Mouse (Mus musculus): Measurements from ENCODE around the gene Gm12355. TPM values are rescaled to one million over a fixed set of nuclear protein-coding genes. Genes with fewer than 3 reads are reported as not detected.

Gm12355 gene
- polyA plus RNA-seq, 1 experiment from 2014 or later, result 0.96 TPM

DNA sequence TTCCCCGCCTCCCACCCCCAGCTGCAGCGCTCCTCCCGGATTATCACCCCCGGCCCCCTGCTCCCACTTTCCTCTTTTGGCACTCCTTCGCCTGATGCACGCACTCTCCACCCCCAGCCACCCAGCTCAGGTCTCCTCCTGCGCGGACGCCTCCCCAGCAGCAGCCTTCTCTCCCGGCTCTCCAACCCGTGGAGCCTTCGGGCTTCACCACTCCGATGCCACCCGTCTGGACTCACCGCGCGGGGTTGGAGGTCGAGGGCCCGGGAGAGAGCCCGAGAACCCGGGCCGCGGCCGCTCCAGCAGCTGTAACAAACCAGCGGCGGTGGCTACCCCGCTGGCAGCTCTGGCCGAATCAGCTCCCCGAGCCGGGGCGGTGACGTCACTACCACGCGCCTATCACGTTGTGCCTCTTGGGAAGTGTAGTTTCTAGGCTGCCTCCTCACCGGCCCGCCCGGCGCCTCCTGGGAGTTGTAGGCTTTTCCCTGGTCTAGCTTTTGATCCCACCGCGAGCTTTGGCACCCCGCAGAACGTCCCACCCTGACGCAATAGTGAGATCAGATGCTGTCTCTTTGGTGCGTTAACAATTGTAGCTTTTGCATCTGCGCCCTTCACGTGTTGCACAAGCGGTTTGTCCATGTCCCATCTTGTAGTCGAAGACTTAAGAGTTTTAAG, 38.4 kb downstream of the Gm12355 start, which contains the start of gene Ormdl3:
Ormdl3 (minus strand) TSS at position 477 of the 672 bp plus-strand sequence.
- DNase-seq (ENCODE audit: low spot score) (peak; percentile 100), ATAC-seq (replicated peaks; ENCODE audit: low FRiP score) (peak; percentile 91)
- under 1% methylated on average over 49 of the region's 49 CpGs for WGBS
- Histone ChIP-seq H3K4me3 (ENCODE audit: low read depth, low read length) (peak within 1 kb of the TSS; percentile 62), H3K4me2 (ENCODE audit: low read depth, low read length, severe bottlenecking) (peak within 1 kb of the TSS; percentile 78), H3K4me1 (replicated peaks; ENCODE audit: control insufficient read depth, insufficient read depth, low read length) (peaks cover 20% of the 10 kb centered on the region), H3K9ac (ENCODE audit: low read length) (peak within 1 kb of the TSS; percentile 72), H3K27me3 (ENCODE audit: control insufficient read depth, insufficient read depth, low read length) (no peaks in the 10 kb centered on the region), H3K36me3 (ENCODE audit: control insufficient read depth, insufficient read depth, low read length) (no peaks in the 10 kb centered on the region; the same call in 1 of the 2 replicates), H3K9me3 (ENCODE audit: control insufficient read depth, low read length) (no peaks in the 10 kb centered on the region), H3K27ac (ENCODE audit: low read depth, low read length) (peak within 1 kb of the TSS; percentile 70; the same call in 1 of the 2 replicates)

DNA sequence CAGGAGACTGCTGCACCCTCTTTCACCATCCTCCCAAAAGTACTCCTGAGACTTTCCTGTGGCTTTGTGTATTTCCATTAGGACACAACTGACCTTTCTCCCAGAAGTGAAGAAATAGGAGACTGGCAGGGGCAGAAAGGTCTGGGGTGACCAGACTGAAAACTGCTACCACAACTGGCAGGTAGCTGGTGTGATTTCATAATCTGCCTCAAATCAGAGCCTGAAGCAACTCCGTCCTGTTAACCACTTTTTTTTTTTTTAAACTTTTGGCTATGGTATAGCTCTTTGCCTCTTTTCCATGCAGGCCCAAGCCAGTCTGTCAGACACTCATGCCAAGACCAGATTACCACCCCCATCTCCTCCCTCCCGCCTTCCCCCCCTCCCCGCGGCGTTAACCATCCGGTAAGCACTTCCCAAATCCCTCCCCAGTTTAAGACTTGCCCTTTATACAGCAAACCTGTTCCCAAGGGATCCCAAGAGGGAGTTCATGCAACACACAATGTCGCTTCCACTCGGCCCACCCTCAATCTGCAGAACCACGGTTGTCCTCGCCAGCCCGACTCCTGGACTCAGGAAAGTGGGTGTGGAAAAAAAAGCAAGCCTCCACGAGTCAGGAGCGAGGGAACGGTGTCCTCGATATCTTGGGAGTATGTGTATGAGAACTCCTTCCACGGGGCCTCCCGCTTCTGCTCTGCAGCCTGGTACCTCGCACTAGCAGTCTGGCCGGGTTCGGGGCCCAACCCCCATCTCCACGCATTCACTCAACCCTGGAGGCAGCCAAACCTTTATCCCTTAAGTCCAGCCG, 39.2 kb downstream of the Gm12355 start:
- Histone ChIP-seq H3K36me3 (ENCODE audit: control insufficient read depth, insufficient read depth, low read length) (no peaks in the 10 kb centered on the region; the same call in 1 of the 2 replicates), H3K4me1 (replicated peaks; ENCODE audit: control insufficient read depth, insufficient read depth, low read length) (peaks cover 20% of the 10 kb centered on the region), H3K4me3 (ENCODE audit: low read depth, low read length) (peak overlapping the region; percentile 62), H3K4me2 (ENCODE audit: low read depth, low read length, severe bottlenecking) (peak overlapping the region; percentile 78), H3K27ac (ENCODE audit: low read depth, low read length) (no peak overlapping the region), H3K9me3 (ENCODE audit: control insufficient read depth, low read length) (no peaks in the 10 kb centered on the region), H3K27me3 (ENCODE audit: control insufficient read depth, insufficient read depth, low read length) (no peaks in the 10 kb centered on the region), H3K9ac (ENCODE audit: low read length) (peak overlapping the region; percentile 72)
- DNase-seq (ENCODE audit: low spot score), result peak; percentile 58
- peak; percentile 44 for ATAC-seq (replicated peaks; ENCODE audit: low FRiP score)
- 1% methylated on average over 22 of the region's 22 CpGs for WGBS

DNA sequence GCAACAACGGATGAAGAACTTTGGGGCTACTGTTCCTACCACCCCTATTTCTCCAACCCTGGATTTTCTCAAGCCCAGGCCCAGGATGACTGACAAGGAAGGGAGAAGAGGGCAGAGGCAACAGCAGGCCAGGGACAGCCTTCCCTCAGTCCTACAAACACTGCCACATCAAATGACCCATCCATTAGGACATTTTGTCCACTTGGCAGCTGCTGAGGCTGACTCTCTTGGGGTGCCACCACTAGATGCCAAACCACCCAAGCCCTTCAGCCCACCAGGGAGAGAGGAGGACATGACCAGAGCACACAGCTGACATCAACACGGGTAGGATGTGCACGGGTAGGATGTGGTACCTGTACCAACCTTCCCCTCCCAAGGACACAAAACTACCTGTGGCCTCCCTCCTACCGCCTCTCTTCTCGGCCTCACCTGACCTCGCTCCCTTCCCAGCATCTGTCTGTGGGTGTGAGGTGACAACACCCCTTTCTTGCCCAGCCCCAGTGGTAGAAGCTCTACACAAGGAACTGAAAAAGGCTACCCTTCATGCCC, 40.8 kb downstream of the Gm12355 start:
- no peaks in the 10 kb centered on the region for H3K27me3 ChIP-seq (ENCODE audit: control insufficient read depth, insufficient read depth, low read length)
- no peaks in the 10 kb centered on the region; the same call in 1 of the 2 replicates for H3K36me3 ChIP-seq (ENCODE audit: control insufficient read depth, insufficient read depth, low read length)
- ATAC-seq (replicated peaks; ENCODE audit: low FRiP score) (no peak), DNase-seq (ENCODE audit: low spot score) (no peak)
- H3K4me3 ChIP-seq (ENCODE audit: low read depth, low read length), result no peak overlapping the region
- no peaks in the 10 kb centered on the region for H3K9me3 ChIP-seq (ENCODE audit: control insufficient read depth, low read length)
- WGBS, result 92% methylated on average over 6 of the region's 6 CpGs
- peaks cover 20% of the 10 kb centered on the region for H3K4me1 ChIP-seq (replicated peaks; ENCODE audit: control insufficient read depth, insufficient read depth, low read length)
- no peak overlapping the region for H3K4me2 ChIP-seq (ENCODE audit: low read depth, low read length, severe bottlenecking)
- no peak overlapping the region for H3K27ac ChIP-seq (ENCODE audit: low read depth, low read length)
- H3K9ac ChIP-seq (ENCODE audit: low read length), result no peak overlapping the region

DNA sequence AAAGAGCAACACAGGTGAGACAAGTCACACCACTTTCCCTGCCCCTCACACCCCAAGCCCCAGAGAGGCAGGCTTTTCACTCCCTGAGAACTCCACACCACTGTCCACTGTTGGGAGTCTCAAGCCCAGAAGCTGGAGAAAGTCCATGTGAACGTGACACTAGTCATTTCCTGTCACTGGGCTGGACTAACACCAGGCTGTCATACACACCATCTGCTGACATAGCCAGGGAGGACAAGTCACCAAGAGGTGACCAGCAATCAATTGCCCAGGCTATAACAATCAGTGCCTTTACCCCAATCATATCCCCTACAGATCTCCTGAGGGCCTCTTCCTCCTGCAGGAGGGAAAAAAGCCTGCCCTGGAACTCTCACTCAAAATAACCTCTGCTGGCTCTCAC, 41.3 kb downstream of the Gm12355 start:
- Histone ChIP-seq H3K9me3 (ENCODE audit: control insufficient read depth, low read length) (no peaks in the 10 kb centered on the region), H3K4me2 (ENCODE audit: low read depth, low read length, severe bottlenecking) (no peak overlapping the region), H3K4me3 (ENCODE audit: low read depth, low read length) (no peak overlapping the region), H3K4me1 (replicated peaks; ENCODE audit: control insufficient read depth, insufficient read depth, low read length) (peaks cover 20% of the 10 kb centered on the region), H3K9ac (ENCODE audit: low read length) (no peak overlapping the region), H3K27ac (ENCODE audit: low read depth, low read length) (no peak overlapping the region), H3K27me3 (ENCODE audit: control insufficient read depth, insufficient read depth, low read length) (no peaks in the 10 kb centered on the region), H3K36me3 (ENCODE audit: control insufficient read depth, insufficient read depth, low read length) (no peaks in the 10 kb centered on the region; the same call in 1 of the 2 replicates)
- DNase-seq (ENCODE audit: low spot score), result no peak
- 71% methylated on average over 1 of the region's 1 CpGs for WGBS
- no peak for ATAC-seq (replicated peaks; ENCODE audit: low FRiP score)

DNA sequence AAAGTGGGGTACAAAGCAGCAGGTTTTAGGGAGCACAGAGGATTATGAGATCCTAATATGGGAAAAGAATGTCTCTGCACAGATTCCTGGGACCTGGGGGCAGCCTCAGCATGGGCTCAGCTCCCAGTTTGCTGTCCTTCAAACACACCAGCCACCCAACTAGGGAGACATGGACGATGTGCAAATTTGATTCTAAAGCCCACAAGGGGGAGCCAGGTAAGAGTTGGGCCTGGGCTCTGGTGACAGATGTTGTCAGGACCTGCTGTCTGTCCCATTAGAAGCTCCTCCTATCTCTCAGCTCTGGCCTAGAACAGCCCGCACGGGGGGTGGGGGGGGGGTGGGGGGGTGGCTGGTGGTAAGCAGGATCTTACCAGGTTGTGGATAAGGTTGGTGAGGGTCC, 41.9 kb downstream of the Gm12355 start:
- H3K27ac ChIP-seq (ENCODE audit: low read depth, low read length), result no peak overlapping the region
- no peak overlapping the region for H3K4me3 ChIP-seq (ENCODE audit: low read depth, low read length)
- no peak overlapping the region for H3K9ac ChIP-seq (ENCODE audit: low read length)
- H3K4me1 ChIP-seq (replicated peaks; ENCODE audit: control insufficient read depth, insufficient read depth, low read length), result peaks cover 20% of the 10 kb centered on the region
- H3K4me2 ChIP-seq (ENCODE audit: low read depth, low read length, severe bottlenecking), result no peak overlapping the region
- H3K9me3 ChIP-seq (ENCODE audit: control insufficient read depth, low read length), result no peaks in the 10 kb centered on the region
- H3K36me3 ChIP-seq (ENCODE audit: control insufficient read depth, insufficient read depth, low read length), result no peaks in the 10 kb centered on the region; the same call in 1 of the 2 replicates
- 37% methylated on average over 3 of the region's 3 CpGs for WGBS
- no peaks in the 10 kb centered on the region for H3K27me3 ChIP-seq (ENCODE audit: control insufficient read depth, insufficient read depth, low read length)
- DNase-seq (ENCODE audit: low spot score) (no peak), ATAC-seq (replicated peaks; ENCODE audit: low FRiP score) (no peak)

DNA sequence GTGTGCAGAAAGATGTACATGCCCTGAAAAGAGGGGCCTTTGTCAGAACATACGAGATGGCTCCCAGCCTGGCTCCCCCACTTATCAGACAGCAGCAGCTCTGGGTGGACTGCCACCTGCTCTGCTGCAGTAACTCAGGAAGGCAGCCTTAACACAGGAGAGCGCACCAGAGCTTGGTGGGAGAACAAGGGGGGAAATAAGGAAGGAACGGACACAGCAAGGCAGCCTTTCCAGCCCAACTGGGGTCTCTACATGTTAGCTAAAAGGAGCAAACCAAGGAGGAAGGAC, 42.3 kb downstream of the Gm12355 start:
- ATAC-seq (replicated peaks; ENCODE audit: low FRiP score), result no peak
- no peak overlapping the region for H3K27ac ChIP-seq (ENCODE audit: low read depth, low read length)
- no peak overlapping the region for H3K9ac ChIP-seq (ENCODE audit: low read length)
- H3K36me3 ChIP-seq (ENCODE audit: control insufficient read depth, insufficient read depth, low read length), result no peaks in the 10 kb centered on the region; the same call in 1 of the 2 replicates
- no peak overlapping the region for H3K4me3 ChIP-seq (ENCODE audit: low read depth, low read length)
- H3K27me3 ChIP-seq (ENCODE audit: control insufficient read depth, insufficient read depth, low read length), result no peaks in the 10 kb centered on the region
- peaks cover 19% of the 10 kb centered on the region for H3K4me1 ChIP-seq (replicated peaks; ENCODE audit: control insufficient read depth, insufficient read depth, low read length)
- no peak for DNase-seq (ENCODE audit: low spot score)
- no peaks in the 10 kb centered on the region for H3K9me3 ChIP-seq (ENCODE audit: control insufficient read depth, low read length)
- H3K4me2 ChIP-seq (ENCODE audit: low read depth, low read length, severe bottlenecking), result no peak overlapping the region
- 95% methylated on average over 3 of the region's 3 CpGs for WGBS

DNA sequence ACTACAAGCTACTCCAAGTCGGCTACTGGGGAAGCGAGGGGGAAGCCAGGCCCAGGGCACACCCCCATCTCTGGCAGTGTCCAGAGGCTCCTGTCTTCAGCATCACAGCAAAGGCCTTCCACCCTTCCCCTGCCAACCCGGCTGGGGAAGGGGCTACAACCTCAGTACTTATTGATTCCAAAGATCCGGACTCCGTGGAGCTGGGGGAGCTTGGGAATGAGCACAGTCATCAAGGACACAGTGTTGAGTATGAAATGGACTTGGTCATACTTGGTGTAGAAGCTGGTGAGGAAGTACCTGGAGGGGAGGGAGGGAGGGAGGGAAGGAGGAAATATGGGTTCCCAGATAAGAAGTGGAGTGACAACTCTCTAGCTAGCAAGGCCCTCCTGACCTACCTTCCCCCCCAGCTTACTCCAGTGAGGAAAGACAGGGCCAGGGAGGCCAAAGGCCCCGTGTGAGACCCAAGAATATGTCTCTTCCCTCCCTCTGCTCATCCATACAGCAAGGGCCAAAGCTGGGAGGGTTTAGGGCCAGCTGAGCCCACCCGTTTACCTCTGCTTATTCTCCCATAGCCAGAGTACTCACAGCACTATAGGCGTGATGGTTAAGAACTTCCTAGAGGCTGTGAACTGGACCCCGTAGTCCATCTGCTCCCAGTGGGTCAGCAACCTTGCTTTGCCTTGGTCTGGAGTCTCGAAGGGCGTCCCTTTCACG, 42.8 kb downstream of the Gm12355 start:
- Histone ChIP-seq H3K4me1 (replicated peaks; ENCODE audit: control insufficient read depth, insufficient read depth, low read length) (peaks cover 14% of the 10 kb centered on the region), H3K9me3 (ENCODE audit: control insufficient read depth, low read length) (no peaks in the 10 kb centered on the region), H3K27ac (ENCODE audit: low read depth, low read length) (no peak overlapping the region), H3K4me2 (ENCODE audit: low read depth, low read length, severe bottlenecking) (no peak overlapping the region), H3K27me3 (ENCODE audit: control insufficient read depth, insufficient read depth, low read length) (no peaks in the 10 kb centered on the region), H3K4me3 (ENCODE audit: low read depth, low read length) (no peak overlapping the region), H3K36me3 (ENCODE audit: control insufficient read depth, insufficient read depth, low read length) (no peaks in the 10 kb centered on the region; the same call in 1 of the 2 replicates), H3K9ac (ENCODE audit: low read length) (no peak overlapping the region)
- no peak for DNase-seq (ENCODE audit: low spot score)
- 88% methylated on average over 12 of the region's 12 CpGs for WGBS
- ATAC-seq (replicated peaks; ENCODE audit: low FRiP score), result no peak

DNA sequence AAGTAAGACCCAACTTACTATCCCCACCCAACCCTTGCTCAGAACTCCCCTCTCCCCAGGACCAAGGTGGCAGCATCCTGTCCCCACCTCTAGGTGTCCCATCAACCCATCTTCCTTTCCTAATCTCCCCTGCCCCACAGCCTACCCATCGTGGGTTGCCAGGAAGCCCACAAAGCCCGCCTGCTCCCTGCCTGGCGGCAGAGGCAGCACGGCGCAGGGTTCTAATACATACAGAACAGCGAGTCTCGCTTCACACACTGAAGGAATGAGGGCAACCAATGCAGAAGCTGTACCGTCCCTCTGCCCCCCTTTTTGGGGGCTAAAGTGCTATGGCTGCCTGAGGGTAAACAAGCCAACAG, 43.5 kb downstream of the Gm12355 start:
- Histone ChIP-seq H3K9ac (ENCODE audit: low read length) (no peak overlapping the region), H3K9me3 (ENCODE audit: control insufficient read depth, low read length) (no peaks in the 10 kb centered on the region), H3K27me3 (ENCODE audit: control insufficient read depth, insufficient read depth, low read length) (no peaks in the 10 kb centered on the region), H3K4me3 (ENCODE audit: low read depth, low read length) (no peak overlapping the region), H3K4me2 (ENCODE audit: low read depth, low read length, severe bottlenecking) (no peak overlapping the region), H3K27ac (ENCODE audit: low read depth, low read length) (no peak overlapping the region), H3K36me3 (ENCODE audit: control insufficient read depth, insufficient read depth, low read length) (no peaks in the 10 kb centered on the region; the same call in 1 of the 2 replicates), H3K4me1 (replicated peaks; ENCODE audit: control insufficient read depth, insufficient read depth, low read length) (peaks cover 11% of the 10 kb centered on the region; the same call in 1 of the 2 replicates)
- 78% methylated on average over 8 of the region's 8 CpGs for WGBS
- no peak for ATAC-seq (replicated peaks; ENCODE audit: low FRiP score)
- DNase-seq (ENCODE audit: low spot score), result no peak
